ENCODE assay signal across 38 mouse cellular contexts in genomic region chr7:105185912-105186311, GRCm38 (mm10). TPM values are rescaled to one million over a fixed set of nuclear protein-coding genes. Genes with fewer than 3 reads are reported as not detected.
"Had no signal": no experiment of that assay in that cellular context is flagged by ENCODE, and none has a peak within 500 bp of the region (broad histone marks: within the 10 kb centered on the region; RNA-seq: fewer than 3 reads in every experiment).

Gene Olfr685 (minus strand): TSS chr7:105186012.

- H3K9me3 ChIP-seq: embryonic facial prominence, embryonic 10.5 days; embryonic facial prominence, embryonic 12.5 days; embryonic facial prominence, embryonic 13.5 days; embryonic facial prominence, embryonic 15.5 days; forebrain, embryonic 10.5 days; forebrain, embryonic 12.5 days; forebrain, embryonic 13.5 days; forebrain, embryonic 15.5 days had no signal

- ATAC-seq: forebrain, embryonic 13.5 days; forebrain, embryonic 14.5 days; forebrain, embryonic 15.5 days; forebrain, embryonic 16.5 days; forebrain, postnatal 0 days had no signal

- H3K36me3 ChIP-seq: embryonic facial prominence, embryonic 10.5 days; embryonic facial prominence, embryonic 12.5 days; embryonic facial prominence, embryonic 13.5 days; embryonic facial prominence, embryonic 15.5 days; forebrain, embryonic 10.5 days; forebrain, embryonic 12.5 days; forebrain, embryonic 15.5 days had no signal

- DNase-seq: cerebellum, adult 8-10 months; cerebellum, adult 9-10 months; cerebellum, adult 9-11 months; cerebellum, postnatal 10 days; cerebellum, postnatal 14 days; cerebellum, postnatal 25 days; cerebellum, postnatal 36 days; embryo, embryonic 11 days; forebrain, postnatal 0 days; gastrocnemius, adult 2 months; gastrocnemius, postnatal 10 days; gastrocnemius, postnatal 14 days; gastrocnemius, postnatal 25 days; gastrocnemius, postnatal 36 days; heart, adult 11 months; heart, adult 18-20 months; heart, adult 2 months had no signal

- H3K27ac ChIP-seq: embryonic facial prominence, embryonic 10.5 days; embryonic facial prominence, embryonic 12.5 days; embryonic facial prominence, embryonic 13.5 days; embryonic facial prominence, embryonic 15.5 days; forebrain, embryonic 10.5 days; forebrain, embryonic 12.5 days; forebrain, embryonic 13.5 days; forebrain, embryonic 15.5 days; gastrocnemius, adult 2 months; heart, adult 2 months had no signal

- H3K9ac ChIP-seq: embryonic facial prominence, embryonic 12.5 days; embryonic facial prominence, embryonic 13.5 days; embryonic facial prominence, embryonic 15.5 days; forebrain, embryonic 12.5 days; forebrain, embryonic 13.5 days; forebrain, embryonic 15.5 days; forebrain, postnatal 0 days had no signal

- H3K4me1 ChIP-seq: embryonic facial prominence, embryonic 10.5 days; embryonic facial prominence, embryonic 12.5 days; embryonic facial prominence, embryonic 13.5 days; embryonic facial prominence, embryonic 15.5 days; forebrain, embryonic 10.5 days; forebrain, embryonic 12.5 days; forebrain, embryonic 13.5 days; forebrain, embryonic 15.5 days had no signal

- H3K4me2 ChIP-seq: embryonic facial prominence, embryonic 12.5 days; embryonic facial prominence, embryonic 13.5 days; embryonic facial prominence, embryonic 15.5 days; forebrain, embryonic 12.5 days; forebrain, embryonic 13.5 days; forebrain, embryonic 15.5 days had no signal

- H3K27me3 ChIP-seq: embryonic facial prominence, embryonic 12.5 days; embryonic facial prominence, embryonic 13.5 days; embryonic facial prominence, embryonic 15.5 days; forebrain, embryonic 12.5 days; forebrain, embryonic 13.5 days; forebrain, embryonic 15.5 days had no signal

- H3K4me3 ChIP-seq: embryonic facial prominence, embryonic 10.5 days; embryonic facial prominence, embryonic 12.5 days; embryonic facial prominence, embryonic 13.5 days; embryonic facial prominence, embryonic 15.5 days; erythroblast, embryonic 14.5 days; forebrain, embryonic 10.5 days; forebrain, embryonic 12.5 days; forebrain, embryonic 13.5 days; forebrain, embryonic 15.5 days; gastrocnemius, adult 2 months; heart, adult 2 months had no signal

RNA-seq across cellular contexts. Expression of gene Olfr685, which starts in this region (rescaled TPM):
- total RNA-seq: common myeloid progenitor, adult 5-6 weeks; forebrain, postnatal 0 days; gastrocnemius, adult 18-20 months; gastrocnemius, adult 2 months; gastrocnemius, adult 8-10 months; gastrocnemius, postnatal 10 days; gastrocnemius, postnatal 14 days; gastrocnemius, postnatal 25 days; gastrocnemius, postnatal 36 days; gastrocnemius, postnatal 4 days; granulocyte monocyte progenitor cell, adult 5-6 weeks; heart, adult 18-20 months; heart, adult 2 months had no signal
- polyA plus RNA-seq: cortical plate, adult 2 months; embryonic facial prominence, embryonic 10.5 days; embryonic facial prominence, embryonic 11.5 days; embryonic facial prominence, embryonic 12.5 days; erythroblast, embryonic 14.5 days; forebrain, embryonic 10.5 days; forebrain, embryonic 11.5 days; forebrain, embryonic 12.5 days; forebrain, embryonic 13.5 days; forebrain, embryonic 14.5 days; forebrain, embryonic 15.5 days; forebrain, embryonic 16.5 days; forebrain, postnatal 0 days; frontal cortex, adult 2 months; gonadal fat pad, adult 2 months; heart, adult 2 months had no signal
